Mouse (Mus musculus) CH12.LX (cell line): ENCODE measurements around the gene Kcnh2.

Source experiments
- BHLHE40 ChIP-seq: IDR thresholded peaks from 2 replicates; pipeline ENCODE4 v1.6.1; 2011; ENCODE audit warnings: mild to moderate bottlenecking, low read depth, low read length, improper control_type of control experiment
- CTCF ChIP-seq, 2 experiments: IDR thresholded peaks in 1 of 2; conservative IDR thresholded peaks in 1 of 2; 2 replicates each; pipeline ENCODE4 v1.5.1; 2011 to 2012; ENCODE audit warnings: low read depth in 2 of 2, low read length in 2 of 2, improper control_type of control experiment in 1 of 2, inconsistent platforms in 1 of 2, mild to moderate bottlenecking in 1 of 2, moderate library complexity in 1 of 2
- E2F4 ChIP-seq: IDR thresholded peaks from 2 replicates; pipeline ENCODE4 v1.6.1; 2011; ENCODE audit warnings: low read depth, low read length, improper control_type of control experiment; ENCODE audit not compliant: insufficient replicate concordance
- EP300 ChIP-seq: IDR thresholded peaks from 2 replicates; pipeline ENCODE4 v1.6.1; 2011; ENCODE audit warnings: low read length, improper control_type of control experiment
- GABPA ChIP-seq: IDR thresholded peaks from 2 replicates; pipeline ENCODE4 v1.6.1; 2012; ENCODE audit warnings: low read depth, low read length, improper control_type of control experiment, inconsistent platforms; ENCODE audit not compliant: insufficient replicate concordance
- IRF4 ChIP-seq: IDR thresholded peaks from 2 replicates; pipeline ENCODE4 v1.6.1; 2014; ENCODE audit warnings: low read depth, mild to moderate bottlenecking, inconsistent platforms, low read length, improper control_type of control experiment
- MYC ChIP-seq: IDR thresholded peaks from 2 replicates; pipeline ENCODE4 v1.6.1; 2011; ENCODE audit warnings: low read depth, mild to moderate bottlenecking, improper control_type of control experiment, low read length
- POLR2A ChIP-seq: IDR thresholded peaks from 2 replicates; pipeline ENCODE4 v1.6.1; 2011; ENCODE audit warnings: low read depth, mild to moderate bottlenecking, improper control_type of control experiment, low read length
- USF1 ChIP-seq: IDR thresholded peaks from 2 replicates; pipeline ENCODE4 v1.6.1; 2014; ENCODE audit warnings: low read depth, mild to moderate bottlenecking, inconsistent platforms, low read length, improper control_type of control experiment
- USF2 ChIP-seq: conservative IDR thresholded peaks from 2 replicates; pipeline ENCODE4 v1.6.1; 2011; ENCODE audit warnings: low read depth, low read length, improper control_type of control experiment

DNA sequence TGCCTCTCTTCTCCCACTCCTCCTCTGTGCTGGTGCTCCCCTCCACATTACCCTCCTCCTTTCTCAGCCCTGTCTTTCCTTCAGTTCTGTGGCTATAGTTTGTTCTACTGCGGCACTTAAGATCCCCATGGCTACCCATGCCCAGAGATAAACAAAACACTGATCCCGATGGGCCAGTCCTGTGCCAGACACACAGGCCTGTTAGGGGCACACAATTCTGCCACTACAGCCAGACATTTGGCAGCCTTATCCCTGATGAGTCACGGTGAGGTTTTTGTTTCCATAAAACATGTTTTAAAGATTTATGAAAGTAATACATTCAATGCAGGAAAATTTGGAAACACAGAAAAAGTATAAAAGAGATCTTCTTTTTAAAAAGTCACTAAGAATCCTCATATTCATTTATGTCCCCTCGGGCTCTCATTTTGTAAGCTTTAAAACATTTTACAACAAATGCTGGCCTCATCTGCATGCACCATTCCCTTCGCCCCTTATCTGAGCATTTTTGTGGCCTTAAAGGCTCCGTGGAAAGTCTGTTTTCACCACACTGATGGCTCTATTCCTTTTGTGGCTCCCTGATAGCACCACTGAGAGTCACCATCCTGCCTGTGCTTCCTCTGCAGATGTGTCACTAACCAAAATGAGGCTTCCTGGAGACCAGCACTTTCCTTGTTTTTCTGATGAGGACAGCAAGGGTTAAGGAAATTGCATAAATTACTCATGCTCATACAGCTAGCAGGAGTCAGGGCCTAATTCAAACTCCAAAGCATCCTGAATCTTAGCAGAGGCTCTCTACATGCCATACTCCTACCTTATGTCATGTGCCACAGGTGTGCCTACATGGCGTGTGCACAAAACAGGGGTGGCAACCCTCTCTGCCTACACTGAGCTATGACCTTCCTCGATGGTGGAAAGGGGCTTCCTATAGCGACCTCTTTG lies 77.5 kb downstream of the Kcnh2 start:
- TF ChIP-seq MYC = no peak
- no peak for TF ChIP-seq GABPA
- TF ChIP-seq CTCF (conservative IDR thresholded peaks at IDR 0.05 in 1 of 2, IDR thresholded peaks at IDR 0.05 in 1 of 2; ENCODE audit: low read depth in 2 of 2, low read length in 2 of 2) = no peak
- no peak for TF ChIP-seq POLR2A
- TF ChIP-seq EP300 = no peak
- TF ChIP-seq E2F4 = no peak
- TF ChIP-seq IRF4 = no peak
- no peak for TF ChIP-seq USF1
- no peak for TF ChIP-seq BHLHE40
- no peak for TF ChIP-seq USF2
